14 mouse cellular contexts compared by ENCODE assay signal in the genomic region with DNA sequence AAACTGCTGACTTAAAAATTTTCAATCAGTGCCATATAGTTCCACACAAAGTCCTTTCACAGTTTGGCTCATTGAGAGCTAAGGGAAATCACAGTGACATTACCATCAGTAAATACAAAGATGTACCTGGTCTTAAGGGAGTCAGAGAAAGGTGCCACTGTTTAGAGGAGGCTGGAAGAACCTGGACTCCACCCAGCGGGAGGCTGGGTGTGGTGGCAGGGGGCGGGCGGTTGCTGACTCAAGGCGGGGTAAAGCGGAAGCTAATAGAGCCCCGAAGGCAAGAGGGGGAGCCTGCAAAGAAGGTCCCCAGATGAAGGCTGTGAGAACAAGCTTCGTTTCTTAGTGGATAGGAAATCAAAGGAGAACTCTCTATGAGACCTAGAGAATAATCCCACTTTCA.
DNase-seq lines count a peak whose midpoint lies in the region; ATAC-seq and TF ChIP-seq lines count a peak whose summit lies in the region.
"Had no signal": no experiment of that assay in that cellular context is flagged by ENCODE, and none has a peak within 500 bp of the region (broad histone marks: within the 10 kb centered on the region; RNA-seq: fewer than 3 reads in every experiment).

No protein-coding gene starts in this region.

- no peak overlapping the region for H3K4me3 ChIP-seq in heart, postnatal 0 days (ENCODE audit: low read depth, low read length)
- no peak overlapping the region for H3K4me3 ChIP-seq in embryonic facial prominence, embryonic 11.5 days (ENCODE audit: low read depth, low read length)
- no peak overlapping the region for H3K4me3 ChIP-seq in intestine, embryonic 15.5 days (replicated peaks)
- H3K4me3 ChIP-seq in liver, embryonic 11.5 days (ENCODE audit: low read depth, low read length): no peak overlapping the region
- H3K4me3 ChIP-seq: left cerebral cortex, adult 2 months; liver, embryonic 13.5 days had no signal

- no peaks in the 10 kb centered on the region for H3K9me3 ChIP-seq in heart, postnatal 0 days (replicated peaks; ENCODE audit: control insufficient read depth, low read length)
- no peaks in the 10 kb centered on the region for H3K9me3 ChIP-seq in embryonic facial prominence, embryonic 11.5 days (replicated peaks; ENCODE audit: control insufficient read depth, low read length)
- no peaks in the 10 kb centered on the region for H3K9me3 ChIP-seq in intestine, embryonic 15.5 days
- H3K9me3 ChIP-seq in liver, embryonic 11.5 days (ENCODE audit: control insufficient read depth, low read length): no peaks in the 10 kb centered on the region
- H3K9me3 ChIP-seq: liver, embryonic 13.5 days had no signal

- H3K36me3 ChIP-seq in heart, postnatal 0 days (replicated peaks; ENCODE audit: control insufficient read depth, insufficient read depth, low read length): no peaks in the 10 kb centered on the region
- no peaks in the 10 kb centered on the region for H3K36me3 ChIP-seq in embryonic facial prominence, embryonic 11.5 days (replicated peaks; ENCODE audit: control insufficient read depth, insufficient read depth, low read depth, low read length)
- H3K36me3 ChIP-seq in intestine, embryonic 15.5 days: no peaks in the 10 kb centered on the region
- no peaks in the 10 kb centered on the region for H3K36me3 ChIP-seq in liver, embryonic 11.5 days (ENCODE audit: control insufficient read depth, insufficient read depth, low read length)
- H3K36me3 ChIP-seq: liver, embryonic 13.5 days had no signal

- H3K27ac ChIP-seq in heart, postnatal 0 days (ENCODE audit: low read depth): no peak overlapping the region
- H3K27ac ChIP-seq in embryonic facial prominence, embryonic 11.5 days (replicated peaks; ENCODE audit: low read depth, low read length): no peak overlapping the region
- no peak overlapping the region for H3K27ac ChIP-seq in intestine, embryonic 15.5 days
- H3K27ac ChIP-seq in liver, embryonic 11.5 days (ENCODE audit: low read depth, low read length): no peak overlapping the region
- H3K27ac ChIP-seq: left cerebral cortex, adult 2 months; liver, embryonic 13.5 days; macrophage had no signal

- intact Hi-C loops in heart, postnatal 25 days (cut with DNase I): no loop called here

- no peaks in the 10 kb centered on the region for H3K4me1 ChIP-seq in heart, postnatal 0 days (ENCODE audit: control insufficient read depth, insufficient read depth)
- no peaks in the 10 kb centered on the region for H3K4me1 ChIP-seq in embryonic facial prominence, embryonic 11.5 days (ENCODE audit: control insufficient read depth, insufficient read depth, low read length)
- no peaks in the 10 kb centered on the region for H3K4me1 ChIP-seq in intestine, embryonic 15.5 days (replicated peaks)
- no peaks in the 10 kb centered on the region for H3K4me1 ChIP-seq in liver, embryonic 11.5 days (replicated peaks; ENCODE audit: control insufficient read depth, insufficient read depth, low read length)
- H3K4me1 ChIP-seq: liver, embryonic 13.5 days had no signal

- TF ChIP-seq EP300 in heart, postnatal 0 days (IDR thresholded peaks at IDR 0.05; ENCODE audit: low read depth): no peak

- no peaks in the 10 kb centered on the region for H3K27me3 ChIP-seq in heart, postnatal 0 days (ENCODE audit: control insufficient read depth, insufficient read depth, low read length)
- no peaks in the 10 kb centered on the region for H3K27me3 ChIP-seq in embryonic facial prominence, embryonic 11.5 days (ENCODE audit: control insufficient read depth, insufficient read depth, low read length)
- no peaks in the 10 kb centered on the region for H3K27me3 ChIP-seq in intestine, embryonic 15.5 days (replicated peaks)
- H3K27me3 ChIP-seq in liver, embryonic 11.5 days (replicated peaks; ENCODE audit: control insufficient read depth, insufficient read depth, low read length): no peaks in the 10 kb centered on the region
- H3K27me3 ChIP-seq: liver, embryonic 13.5 days had no signal

- ATAC-seq in heart, postnatal 0 days (ENCODE audit: insufficient read depth, low read depth): no peak
- ATAC-seq in embryonic facial prominence, embryonic 11.5 days (replicated peaks; ENCODE audit: insufficient number of reproducible peaks, low FRiP score, low TSS enrichment, low read depth): no peak
- ATAC-seq in intestine, embryonic 15.5 days: peak; percentile 65; the same call in 1 of the 2 replicates
- no peak for ATAC-seq in liver, embryonic 11.5 days (replicated peaks; ENCODE audit: low FRiP score)

- no peak overlapping the region for H3K9ac ChIP-seq in heart, postnatal 0 days (replicated peaks; ENCODE audit: low read depth, low read length)
- no peak overlapping the region for H3K9ac ChIP-seq in embryonic facial prominence, embryonic 11.5 days (replicated peaks; ENCODE audit: low read length)
- H3K9ac ChIP-seq in intestine, embryonic 15.5 days: no peak overlapping the region
- H3K9ac ChIP-seq in liver, embryonic 11.5 days (ENCODE audit: low read depth, low read length): no peak overlapping the region
- H3K9ac ChIP-seq: liver, embryonic 13.5 days had no signal

- peak overlapping the region; percentile 33; the same call in 1 of the 2 replicates for H3K4me2 ChIP-seq in heart, postnatal 0 days (ENCODE audit: low read depth, low read length)
- no peak overlapping the region for H3K4me2 ChIP-seq in embryonic facial prominence, embryonic 11.5 days (ENCODE audit: low read depth, low read length)
- peak overlapping the region; percentile 31; the same call in 1 of the 2 replicates for H3K4me2 ChIP-seq in intestine, embryonic 15.5 days (replicated peaks)
- H3K4me2 ChIP-seq in liver, embryonic 11.5 days: no peak overlapping the region
- H3K4me2 ChIP-seq: heart, embryonic 11.5 days; liver, embryonic 13.5 days had no signal

- no peak for TF ChIP-seq CTCF in heart, postnatal 0 days (IDR thresholded peaks at IDR 0.05; ENCODE audit: low read depth)

- 67% methylated on average over 7 of the region's 7 CpGs for WGBS in heart, postnatal 0 days
- WGBS in embryonic facial prominence, embryonic 11.5 days: 10% methylated on average over 7 of the region's 7 CpGs
- 49% methylated on average over 7 of the region's 7 CpGs for WGBS in intestine, embryonic 15.5 days
- WGBS in liver, embryonic 11.5 days: 65% methylated on average over 7 of the region's 7 CpGs

- no peak for DNase-seq in heart, postnatal 0 days (ENCODE audit: low spot score)
- DNase-seq in heart, postnatal 25 days (ENCODE audit: low spot score): no peak
- DNase-seq in 3134 (ENCODE audit: extremely low read depth, insufficient read length, low spot score): peak; percentile 21
- peak; percentile 21 for DNase-seq in embryonic facial prominence, embryonic 11.5 days (ENCODE audit: low spot score)
- DNase-seq in liver, embryonic 11.5 days (ENCODE audit: low spot score): no peak
- DNase-seq in right cerebral cortex, postnatal 36 days (ENCODE audit: low spot score in 2 of 2): no peak
- no peak for DNase-seq in thymus, adult 18-20 months
- DNase-seq: cerebellum, adult 2 months; liver, embryonic 13.5 days; right cerebral cortex, postnatal 25 days had no signal

Comparison
In these comparisons a context has a peak if more than half of its experiments do, and no peak if none do; other contexts are left out.
1. DNase-seq: peak in 3134 (single experiment) and embryonic facial prominence, embryonic 11.5 days (single experiment); none in heart, postnatal 0 days (single experiment), heart, postnatal 25 days (single experiment), liver, embryonic 11.5 days (single experiment), right cerebral cortex, postnatal 36 days (0 of 2) and thymus, adult 18-20 months (0 of 2).
2. H3K4me2 ChIP-seq: peak in heart, postnatal 0 days (single experiment) and intestine, embryonic 15.5 days (single experiment); none in embryonic facial prominence, embryonic 11.5 days (single experiment) and liver, embryonic 11.5 days (single experiment).